Mouse (Mus musculus): ENCODE results near the gene Cux1. TPM values are rescaled to one million over a fixed set of nuclear protein-coding genes. Genes with fewer than 3 reads are reported as not detected.
A peak's percentile ranks its signal among the peaks of the same experiment; 100 is the strongest.

Cux1 gene
- polyA plus RNA-seq, 1 experiment from 2014 or later, result 17.1 TPM

GRCm38 (mm10) chr5:136422948-136423347, 144.3 kb downstream of the Cux1 start:
- no peaks in the 10 kb centered on the region for H3K36me3 ChIP-seq (replicated peaks)
- ATAC-seq (ENCODE audit: insufficient read depth), result no peak
- no peak overlapping the region for H3K27ac ChIP-seq (replicated peaks)
- H3K4me1 ChIP-seq (replicated peaks), result peaks cover 11% of the 10 kb centered on the region; the same call in 1 of the 2 replicates
- H3K9me3 ChIP-seq (replicated peaks), result no peaks in the 10 kb centered on the region
- no peak overlapping the region for H3K4me3 ChIP-seq (replicated peaks)
- no peak overlapping the region for H3K9ac ChIP-seq
- no peak overlapping the region for H3K4me2 ChIP-seq
- H3K27me3 ChIP-seq, result no peaks in the 10 kb centered on the region
- WGBS (ENCODE audit: insufficient replicate concordance), result 55% methylated on average over 2 of the region's 2 CpGs

DNA sequence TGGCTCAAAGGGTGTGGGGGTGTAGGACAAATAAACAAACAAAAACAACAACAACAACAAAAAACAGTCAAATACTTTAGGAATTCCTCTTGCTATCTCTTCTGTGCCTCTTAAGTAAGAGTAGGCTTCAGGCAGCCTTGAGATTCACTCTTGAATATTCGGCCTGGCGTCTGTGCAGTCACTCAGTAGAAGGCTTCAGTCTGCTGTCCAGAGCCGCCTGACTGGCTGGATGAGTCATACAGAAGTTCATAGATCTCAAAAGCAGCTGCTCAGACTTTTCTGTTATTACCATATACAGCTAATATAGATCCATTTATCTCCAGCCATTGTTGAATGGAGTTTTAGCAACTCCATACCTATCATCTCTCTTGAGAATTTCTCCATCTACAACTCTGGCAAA, 145.4 kb downstream of the Cux1 start:
- Histone ChIP-seq H3K4me1 (replicated peaks) (peaks cover 5% of the 10 kb centered on the region; the same call in 1 of the 2 replicates), H3K9me3 (replicated peaks) (no peaks in the 10 kb centered on the region), H3K27me3 (no peaks in the 10 kb centered on the region), H3K36me3 (replicated peaks) (no peaks in the 10 kb centered on the region), H3K4me2 (no peak overlapping the region), H3K27ac (replicated peaks) (no peak overlapping the region), H3K4me3 (replicated peaks) (no peak overlapping the region), H3K9ac (no peak overlapping the region)
- no peak for ATAC-seq (ENCODE audit: insufficient read depth)
- 82% methylated on average over 3 of the region's 3 CpGs for WGBS (ENCODE audit: insufficient replicate concordance)

DNA sequence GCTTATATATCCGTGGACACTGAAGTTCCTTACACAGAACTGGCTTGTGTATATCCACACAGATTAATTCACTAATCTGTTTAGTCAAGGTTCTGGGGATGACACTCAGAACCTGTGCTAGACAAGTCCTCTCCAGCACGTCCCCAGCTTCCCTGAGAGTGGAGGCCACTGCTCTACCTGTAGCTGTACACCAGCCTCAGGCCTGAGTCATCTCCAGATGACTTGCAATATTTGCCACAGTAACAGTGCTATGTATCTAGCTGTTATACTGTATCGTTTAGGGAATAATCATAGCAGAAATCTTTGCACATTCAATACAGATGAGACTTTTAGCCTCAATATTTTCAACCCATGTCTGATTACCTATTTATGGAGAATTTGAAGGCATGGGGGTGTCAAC, 146.0 kb downstream of the Cux1 start:
- no peak overlapping the region for H3K4me3 ChIP-seq (replicated peaks)
- no peak overlapping the region for H3K9ac ChIP-seq
- H3K4me2 ChIP-seq, result no peak overlapping the region
- 57% methylated on average over 3 of the region's 3 CpGs for WGBS (ENCODE audit: insufficient replicate concordance)
- H3K4me1 ChIP-seq (replicated peaks), result peaks cover 5% of the 10 kb centered on the region; the same call in 1 of the 2 replicates
- ATAC-seq (ENCODE audit: insufficient read depth), result no peak
- H3K27ac ChIP-seq (replicated peaks), result no peak overlapping the region
- no peaks in the 10 kb centered on the region for H3K27me3 ChIP-seq
- no peaks in the 10 kb centered on the region for H3K36me3 ChIP-seq (replicated peaks)
- no peaks in the 10 kb centered on the region for H3K9me3 ChIP-seq (replicated peaks)

DNA sequence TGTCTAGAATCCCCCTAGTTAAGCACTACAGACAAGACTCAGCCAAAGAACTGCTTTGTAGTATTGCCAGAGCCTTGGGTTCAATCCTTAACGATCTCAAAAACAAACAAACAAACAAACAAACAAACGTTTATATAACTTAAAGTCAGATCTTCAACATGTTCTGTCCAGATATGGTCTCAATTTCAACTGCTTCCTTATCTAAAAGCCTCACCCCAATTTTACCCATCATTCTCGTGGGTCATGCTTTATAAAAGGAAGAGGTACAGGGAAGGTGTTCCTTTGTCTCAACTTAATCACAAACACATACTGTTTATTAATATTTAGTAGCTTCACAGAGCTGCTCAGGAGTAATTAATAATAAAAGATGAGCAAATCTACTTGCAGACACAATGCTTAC, 146.9 kb downstream of the Cux1 start:
- no peaks in the 10 kb centered on the region for H3K27me3 ChIP-seq
- peaks cover 5% of the 10 kb centered on the region; the same call in 1 of the 2 replicates for H3K4me1 ChIP-seq (replicated peaks)
- H3K9ac ChIP-seq, result no peak overlapping the region
- H3K36me3 ChIP-seq (replicated peaks), result no peaks in the 10 kb centered on the region
- H3K9me3 ChIP-seq (replicated peaks), result no peaks in the 10 kb centered on the region
- 41% methylated on average over 3 of the region's 3 CpGs for WGBS (ENCODE audit: insufficient replicate concordance)
- H3K27ac ChIP-seq (replicated peaks), result no peak overlapping the region
- H3K4me3 ChIP-seq (replicated peaks), result no peak overlapping the region
- no peak overlapping the region for H3K4me2 ChIP-seq
- no peak for ATAC-seq (ENCODE audit: insufficient read depth)

DNA sequence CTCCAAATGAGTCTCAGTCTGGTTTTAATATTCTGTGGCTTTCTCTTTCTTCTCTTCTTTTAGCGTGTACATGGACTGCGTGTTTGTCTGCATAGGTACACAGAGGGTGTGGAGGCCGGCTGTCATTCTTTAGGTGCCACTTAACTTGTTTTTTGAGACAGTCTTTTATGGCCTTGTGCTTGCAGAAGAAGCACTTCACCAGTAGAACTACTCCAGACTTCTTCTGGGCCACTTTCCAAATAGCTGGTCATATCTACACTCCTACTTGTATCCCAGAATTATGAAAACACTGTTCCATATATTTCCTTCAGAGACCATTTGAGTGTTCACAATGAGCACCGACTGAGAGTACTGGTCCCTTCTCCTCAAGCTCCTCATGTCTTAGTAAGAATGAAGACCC, 149.4 kb downstream of the Cux1 start:
- H3K4me1 ChIP-seq (replicated peaks), result peaks cover 5% of the 10 kb centered on the region; the same call in 1 of the 2 replicates
- H3K9me3 ChIP-seq (replicated peaks), result no peaks in the 10 kb centered on the region
- no peaks in the 10 kb centered on the region for H3K27me3 ChIP-seq
- no peak overlapping the region for H3K4me2 ChIP-seq
- WGBS (ENCODE audit: insufficient replicate concordance), result 71% methylated on average over 4 of the region's 4 CpGs
- no peak for ATAC-seq (ENCODE audit: insufficient read depth)
- no peak overlapping the region for H3K9ac ChIP-seq
- H3K36me3 ChIP-seq (replicated peaks), result no peaks in the 10 kb centered on the region
- no peak overlapping the region for H3K4me3 ChIP-seq (replicated peaks)
- H3K27ac ChIP-seq (replicated peaks), result no peak overlapping the region

DNA sequence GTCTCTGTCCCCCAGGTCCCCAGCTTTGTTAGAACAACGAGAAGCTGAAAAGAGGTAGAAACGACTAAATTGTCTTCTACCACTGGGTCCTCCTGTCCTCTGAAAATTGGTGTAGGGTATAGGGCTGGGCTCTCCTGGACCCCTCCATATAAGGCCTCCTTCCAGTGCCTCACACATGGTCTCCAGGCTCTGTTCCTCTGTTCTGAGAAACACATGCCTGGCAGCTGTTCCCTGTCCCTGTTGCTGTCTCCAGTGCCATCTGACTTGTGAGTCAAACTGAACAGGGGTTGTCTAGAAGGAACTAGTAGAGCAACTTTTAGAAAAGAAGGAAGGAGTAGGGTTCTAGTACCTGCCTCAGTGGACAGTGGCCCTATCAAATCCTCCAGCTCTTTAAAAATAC, 152.8 kb downstream of the Cux1 start:
- H3K9ac ChIP-seq, result no peak overlapping the region
- ATAC-seq (ENCODE audit: insufficient read depth), result no peak
- WGBS (ENCODE audit: insufficient replicate concordance), result 62% methylated on average over 2 of the region's 2 CpGs
- no peaks in the 10 kb centered on the region for H3K9me3 ChIP-seq (replicated peaks)
- no peak overlapping the region for H3K4me2 ChIP-seq
- H3K27me3 ChIP-seq, result no peaks in the 10 kb centered on the region
- H3K27ac ChIP-seq (replicated peaks), result no peak overlapping the region
- no peak overlapping the region for H3K4me3 ChIP-seq (replicated peaks)
- no peaks in the 10 kb centered on the region for H3K36me3 ChIP-seq (replicated peaks)
- H3K4me1 ChIP-seq (replicated peaks), result peaks cover 12% of the 10 kb centered on the region

- ATAC-seq (ENCODE audit: insufficient read depth), result 0 out of 2 replicates have a peak, but pooled peaks have one; percentile 28
- WGBS (ENCODE audit: insufficient replicate concordance), result 9% methylated on average over 7 of the region's 7 CpGs
- H3K9ac ChIP-seq, result no peak overlapping the region
- peaks cover 12% of the 10 kb centered on the region for H3K36me3 ChIP-seq (replicated peaks)
- peaks cover 21% of the 10 kb centered on the region for H3K4me1 ChIP-seq (replicated peaks)
- no peak overlapping the region for H3K4me2 ChIP-seq
- H3K9me3 ChIP-seq (replicated peaks), result no peaks in the 10 kb centered on the region
- no peak overlapping the region for H3K27ac ChIP-seq (replicated peaks)
- no peak overlapping the region for H3K4me3 ChIP-seq (replicated peaks)
- no peaks in the 10 kb centered on the region for H3K27me3 ChIP-seq
These were observed 156.6 kb downstream of the Cux1 start for GRCm38 (mm10) chr5:136410681-136411181.

- H3K4me3 ChIP-seq (replicated peaks), result no peak overlapping the region
- H3K36me3 ChIP-seq (replicated peaks), result peaks cover 12% of the 10 kb centered on the region
- H3K4me2 ChIP-seq, result no peak overlapping the region
- no peaks in the 10 kb centered on the region for H3K27me3 ChIP-seq
- H3K9ac ChIP-seq, result no peak overlapping the region
- peaks cover 21% of the 10 kb centered on the region for H3K4me1 ChIP-seq (replicated peaks)
- no peak for ATAC-seq (ENCODE audit: insufficient read depth)
- H3K9me3 ChIP-seq (replicated peaks), result no peaks in the 10 kb centered on the region
- H3K27ac ChIP-seq (replicated peaks), result no peak overlapping the region
These were observed 160.9 kb downstream of the Cux1 start for GRCm38 (mm10) chr5:136406357-136406756.

- H3K4me1 ChIP-seq (replicated peaks), result peaks cover 4% of the 10 kb centered on the region; the same call in 1 of the 2 replicates
- H3K36me3 ChIP-seq (replicated peaks), result peaks cover 12% of the 10 kb centered on the region
- no peaks in the 10 kb centered on the region for H3K27me3 ChIP-seq
- H3K27ac ChIP-seq (replicated peaks), result no peak overlapping the region
- no peaks in the 10 kb centered on the region for H3K9me3 ChIP-seq (replicated peaks)
- ATAC-seq (ENCODE audit: insufficient read depth), result no peak
- H3K4me2 ChIP-seq, result no peak overlapping the region
- 63% methylated on average over 19 of the region's 19 CpGs for WGBS (ENCODE audit: insufficient replicate concordance)
- no peak overlapping the region for H3K9ac ChIP-seq
- H3K4me3 ChIP-seq (replicated peaks), result no peak overlapping the region
These were observed 163.7 kb downstream of the Cux1 start for GRCm38 (mm10) chr5:136403565-136403961.

- Histone ChIP-seq H3K9ac (no peak overlapping the region), H3K27ac (replicated peaks) (no peak overlapping the region), H3K4me3 (replicated peaks) (no peak overlapping the region), H3K36me3 (replicated peaks) (peaks cover 9% of the 10 kb centered on the region), H3K27me3 (no peaks in the 10 kb centered on the region), H3K4me1 (replicated peaks) (0 out of 2 replicates have a peak, but pooled peaks cover 4% of the 10 kb centered on the region), H3K4me2 (no peak overlapping the region), H3K9me3 (replicated peaks) (no peaks in the 10 kb centered on the region)
- WGBS (ENCODE audit: insufficient replicate concordance), result 71% methylated on average over 15 of the region's 15 CpGs
- ATAC-seq (ENCODE audit: insufficient read depth), result no peak
These were observed 164.4 kb downstream of the Cux1 start for GRCm38 (mm10) chr5:136402622-136403564.

- no peaks in the 10 kb centered on the region for H3K9me3 ChIP-seq (replicated peaks)
- ATAC-seq (ENCODE audit: insufficient read depth), result no peak
- no peak overlapping the region for H3K4me2 ChIP-seq
- H3K4me1 ChIP-seq (replicated peaks), result peaks cover 11% of the 10 kb centered on the region
- H3K36me3 ChIP-seq (replicated peaks), result no peaks in the 10 kb centered on the region
- WGBS (ENCODE audit: insufficient replicate concordance), result 61% methylated on average over 3 of the region's 3 CpGs
- H3K27me3 ChIP-seq, result no peaks in the 10 kb centered on the region
- H3K27ac ChIP-seq (replicated peaks), result no peak overlapping the region
- no peak overlapping the region for H3K4me3 ChIP-seq (replicated peaks)
- no peak overlapping the region for H3K9ac ChIP-seq
These were observed 168.6 kb downstream of the Cux1 start for GRCm38 (mm10) chr5:136398706-136399105.

Measured in liver, embryonic 15.5 days (tissue).